ENCODE assay signal across 8 mouse cellular contexts in genomic region chr11:117836306-117836705, GRCm38 (mm10). TPM values are rescaled to one million over a fixed set of nuclear protein-coding genes. Genes with fewer than 3 reads are reported as not detected.
A peak's percentile ranks its signal among the peaks of the same experiment; 100 is the strongest.
DNase-seq lines count a peak whose midpoint lies in the region; ATAC-seq and TF ChIP-seq lines count a peak whose summit lies in the region.
"Had no signal": no experiment of that assay in that cellular context is flagged by ENCODE, and none has a peak within 500 bp of the region (broad histone marks: within the 10 kb centered on the region; RNA-seq: fewer than 3 reads in every experiment).

No protein-coding gene starts in this region.

- no peaks in the 10 kb centered on the region for H3K27me3 ChIP-seq in stomach, embryonic 15.5 days (replicated peaks)

- peak overlapping the region; percentile 28 for H3K4me2 ChIP-seq in stomach, embryonic 15.5 days

- peak; percentile 39 for ATAC-seq in erythroid progenitor cell, adult 5-6 weeks (replicated peaks; ENCODE audit: low FRiP score, poor library complexity, severe bottlenecking)
- ATAC-seq in stomach, embryonic 15.5 days (ENCODE audit: insufficient read depth, low FRiP score, low read depth): no peak

- H3K4me1 ChIP-seq in lung, adult 2 months (ENCODE audit: control insufficient read depth, insufficient read depth, low read length): no peaks in the 10 kb centered on the region
- H3K4me1 ChIP-seq in stomach, embryonic 15.5 days: peaks cover 10% of the 10 kb centered on the region

- peak overlapping the region; percentile 14 for H3K4me3 ChIP-seq in lung, adult 2 months (replicated peaks; ENCODE audit: extremely low read depth, low read depth, low read length)
- no peak overlapping the region for H3K4me3 ChIP-seq in stomach, embryonic 15.5 days (replicated peaks)

- TF ChIP-seq POLR2A in lung, adult 2 months (IDR thresholded peaks at IDR 0.05; ENCODE audit: borderline replicate concordance, extremely low read depth, low read depth, low read length): no peak

- TF ChIP-seq CTCF in lung, adult 2 months (IDR thresholded peaks at IDR 0.05; ENCODE audit: insufficient read depth, low read length): no peak

- no peaks in the 10 kb centered on the region for H3K9me3 ChIP-seq in stomach, embryonic 15.5 days

- peak; percentile 77 for DNase-seq in right cerebral cortex, adult 18-20 months
- DNase-seq in right cerebral cortex, postnatal 4 days: no peak
- DNase-seq in kidney, adult 9 months: peak; percentile 69
- peak; percentile 56 for DNase-seq in lung, adult 2 months
- DNase-seq in MN1 (ENCODE audit: low spot score): no peak

- no peak overlapping the region for H3K27ac ChIP-seq in stomach, embryonic 15.5 days

- 25% methylated on average over 13 of the region's 13 CpGs for WGBS in lung, adult 2 months
- 33% methylated on average over 13 of the region's 13 CpGs for WGBS in stomach, embryonic 15.5 days

- no peak overlapping the region for H3K9ac ChIP-seq in stomach, embryonic 15.5 days

- no peaks in the 10 kb centered on the region for H3K36me3 ChIP-seq in stomach, embryonic 15.5 days

RNA-seq across cellular contexts. Expression of gene Tk1, which starts 10.4 kb away (rescaled TPM):
- total RNA-seq in erythroid progenitor cell, adult 5-6 weeks (2015; ENCODE audit: low replicate concordance): 462 and 532 TPM in 2 replicates
- 549 and 716 TPM in 2 replicates for total RNA-seq in erythroid progenitor cell, adult 5-6 weeks (2017; ENCODE audit: low replicate concordance)
- polyA plus RNA-seq in lung, adult 2 months (2012; rRNA removed): 7.3 and 11.5 TPM in 2 replicates
- polyA plus RNA-seq in stomach, embryonic 15.5 days (2015; fragmentation: Nextera tagmentation; extraction: Ambion mirVana): 139 and 142 TPM in 2 replicates

RNA-seq across cellular contexts. Expression of gene Afmid, which starts 10.6 kb away (rescaled TPM):
- total RNA-seq in erythroid progenitor cell, adult 5-6 weeks (2015; ENCODE audit: low replicate concordance): 38.6 and 38.9 TPM in 2 replicates
- 70.3 and 75.6 TPM in 2 replicates for total RNA-seq in erythroid progenitor cell, adult 5-6 weeks (2017; ENCODE audit: low replicate concordance)
- 4.3 and 6.0 TPM in 2 replicates for polyA plus RNA-seq in lung, adult 2 months (2012; rRNA removed)
- 7.2 and 7.4 TPM in 2 replicates for polyA plus RNA-seq in stomach, embryonic 15.5 days (2015; fragmentation: Nextera tagmentation; extraction: Ambion mirVana)

RNA-seq across cellular contexts. Expression of gene Birc5, which starts 12.7 kb away (rescaled TPM):
- total RNA-seq in erythroid progenitor cell, adult 5-6 weeks (2015; ENCODE audit: low replicate concordance): 782 and 936 TPM in 2 replicates
- total RNA-seq in erythroid progenitor cell, adult 5-6 weeks (2017; ENCODE audit: low replicate concordance): 871 and 1,077 TPM in 2 replicates
- 1.4 and 2.5 TPM in 2 replicates for polyA plus RNA-seq in lung, adult 2 months (2012; rRNA removed)
- polyA plus RNA-seq in stomach, embryonic 15.5 days (2015; fragmentation: Nextera tagmentation; extraction: Ambion mirVana): 293 and 308 TPM in 2 replicates

RNA-seq across cellular contexts. Expression of gene Tmem235, which starts 24.2 kb away (rescaled TPM):
- not detected in 2 replicates for total RNA-seq in erythroid progenitor cell, adult 5-6 weeks (2015; ENCODE audit: low replicate concordance)
- 1.1 TPM in 1 of 2 replicates, not detected in the other for total RNA-seq in erythroid progenitor cell, adult 5-6 weeks (2017; ENCODE audit: low replicate concordance)
- polyA plus RNA-seq in lung, adult 2 months (2012; rRNA removed): not detected in 2 replicates
- polyA plus RNA-seq in stomach, embryonic 15.5 days (2015; fragmentation: Nextera tagmentation; extraction: Ambion mirVana): not detected in 2 replicates
- polyA plus RNA-seq: spleen, adult 2 months had no signal

RNA-seq across cellular contexts. Expression of gene Gm20708, which starts 26.8 kb away (rescaled TPM):
- 72.1 and 80.7 TPM in 2 replicates for total RNA-seq in erythroid progenitor cell, adult 5-6 weeks (2015; ENCODE audit: low replicate concordance)
- 3.4 and 18.5 TPM in 2 replicates for total RNA-seq in erythroid progenitor cell, adult 5-6 weeks (2017; ENCODE audit: low replicate concordance)
- 0.06 TPM in 1 of 2 replicates, not detected in the other for polyA plus RNA-seq in lung, adult 2 months (2012; rRNA removed)
- 0.53 and 1.3 TPM in 2 replicates for polyA plus RNA-seq in stomach, embryonic 15.5 days (2015; fragmentation: Nextera tagmentation; extraction: Ambion mirVana)

Comparison
In these comparisons a context has a peak if more than half of its experiments do, and no peak if none do; other contexts are left out.
1. DNase-seq: peak in right cerebral cortex, adult 18-20 months (single experiment), kidney, adult 9 months (single experiment) and lung, adult 2 months (single experiment); none in right cerebral cortex, postnatal 4 days (single experiment) and MN1 (single experiment).
2. RNA of gene Tk1, which starts 10.4 kb away (polyA plus RNA-seq): 139 to 142 TPM in stomach, embryonic 15.5 days; 7.3 to 11.5 TPM in lung, adult 2 months; every median in the first group is over 10 times any median in the second.
3. RNA of gene Birc5, which starts 12.7 kb away (polyA plus RNA-seq): 293 to 308 TPM in stomach, embryonic 15.5 days; 1.4 to 2.5 TPM in lung, adult 2 months; every median in the first group is over 10 times any median in the second.